Mouse (Mus musculus) embryonic stem cell, embryonic (primary cell): ENCODE measurements at regions not wholly inside any gene's neighbourhood (a gene's known extent, or its start where the extent isn't known, plus 50 kb on each side); places are given as distances from the start of the nearest gene placed in this dataset.

Experiments
- CTCF ChIA-PET, 4 experiments: fragments of 300-600 bp in 2 of 4; fragments of 350-600 bp in 2 of 4; sonication (Branson Sonifier 250); formaldehyde crosslinking; loops; one replicate each; lab custom pipeline; 2022; ENCODE audit warnings: inconsistent platforms in 2 of 4; lab: Charles Lee
- POLR2A ChIA-PET, 4 experiments: fragments of 300-600 bp in 2 of 4; fragments of 350-600 bp in 2 of 4; sonication (Branson Sonifier 250); formaldehyde crosslinking; loops; one replicate each; lab custom pipeline; 2022; ENCODE audit warnings: antibody characterized with exemption in 4 of 4, inconsistent platforms in 1 of 4; lab: Charles Lee

GRCm38 (mm10) chr11:20453786-20454185 lies 89.3 kb upstream of the Sertad2 start:
- ChIA-PET POLR2A (interaction anchor here in 2 of 4 experiments (0.7 to 1.3 kb wide), 5 partner anchors 12 to 178 kb away, joined by 3 to 5 read pairs (median 4); no protein-coding TSS in a partner anchor), CTCF (interaction anchor here in 1 of 4 experiments (0.5 to 1.6 kb wide), 3 partner anchors 15 to 408 kb away, joined by 3 to 4 read pairs (median 3); no protein-coding TSS in a partner anchor)

GRCm38 (mm10) chr11:20455085-20455864 lies 87.8 kb upstream of the Sertad2 start:
- POLR2A ChIA-PET = interaction anchor here in 3 of 4 experiments (0.7 to 4.9 kb wide), 19 partner anchors 8 to 237 kb away, joined by 3 to 59 read pairs (median 4); partner anchors contain the start of gene Slc1a4 (in 2 of the 3)
- CTCF ChIA-PET = interaction anchor here (0.5 to 2.0 kb wide), 54 partner anchors 8 to 1896 kb away, joined by 3 to 16 read pairs (median 4); no protein-coding TSS in a partner anchor

GRCm38 (mm10) chr11:20455865-20456648 lies 87.0 kb upstream of the Sertad2 start:
- CTCF ChIA-PET = interaction anchor here (0.5 to 2.0 kb wide), 12 partner anchors 10 to 1436 kb away, joined by 3 to 13 read pairs (median 4); no protein-coding TSS in a partner anchor
- POLR2A ChIA-PET = interaction anchor here in 3 of 4 experiments (0.9 to 4.9 kb wide), 10 partner anchors 10 to 237 kb away, joined by 3 to 59 read pairs (median 6); no protein-coding TSS in a partner anchor

DNA sequence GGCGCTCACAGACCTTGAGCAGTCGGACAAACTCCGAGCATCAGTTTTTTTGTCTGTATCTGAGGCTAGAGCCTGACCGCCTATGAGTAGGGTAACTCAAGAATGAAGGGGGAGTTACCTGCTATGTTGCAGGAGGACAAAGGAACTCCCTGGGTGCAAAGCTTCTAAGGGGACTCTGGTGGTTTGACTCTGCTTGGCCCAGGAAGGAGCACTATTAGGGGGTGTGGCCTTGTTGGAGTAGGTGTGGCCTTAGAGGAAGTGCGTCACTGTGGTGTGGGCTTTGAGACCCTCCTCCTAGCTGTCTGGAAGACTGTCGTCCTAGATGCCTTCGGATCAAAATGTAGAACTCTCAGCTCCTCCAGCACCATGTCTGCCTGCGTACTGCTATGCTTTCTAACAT lies 83.9 kb upstream of the Sertad2 start:
- ChIA-PET POLR2A (interaction anchor here in 3 of 4 experiments (0.6 to 14.1 kb wide), 31 partner anchors 9 to 282 kb away, joined by 3 to 202 read pairs (median 4); partner anchors contain the start of genes Slc1a4 (in 2 of the 3), Aftph (in 1 of the 3) and Sertad2 (in 1 of the 3)), CTCF (interaction anchor here in 3 of 4 experiments (0.6 to 1.6 kb wide), 3 partner anchors 14 to 242 kb away, joined by 3 to 6 read pairs (median 3); no protein-coding TSS in a partner anchor)

DNA sequence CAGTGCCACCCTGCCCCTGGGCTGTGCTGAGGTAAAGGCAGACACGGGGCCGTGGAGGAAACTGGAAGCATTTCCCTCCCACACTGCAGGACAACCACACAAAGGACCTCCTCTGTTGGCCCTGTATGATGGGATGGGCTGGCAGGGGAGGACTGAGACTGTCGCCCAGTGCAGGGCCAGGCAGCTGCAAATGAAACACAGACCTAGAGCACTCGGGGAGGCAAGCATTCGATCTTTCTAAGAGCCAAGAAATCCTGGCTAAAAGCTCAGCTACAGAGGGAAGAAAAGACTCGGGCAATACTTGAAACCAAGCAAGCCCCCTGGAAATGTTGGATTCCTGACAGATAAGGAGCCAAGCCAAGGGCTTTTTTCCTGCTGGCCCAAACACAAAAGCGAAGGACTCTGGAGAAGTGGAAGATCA lies 82.5 kb upstream of the Sertad2 start:
- ChIA-PET POLR2A (interaction anchor here in 2 of 4 experiments (0.6 to 14.1 kb wide), 14 partner anchors 8 to 472 kb away, joined by 3 to 202 read pairs (median 10); partner anchors contain the start of genes Slc1a4 (in 2 of the 2) and Sertad2 (in 1 of the 2)), CTCF (no interaction called here)

GRCm38 (mm10) chr11:20462076-20462475 lies 81.0 kb upstream of the Sertad2 start:
- CTCF ChIA-PET = interaction anchor here in 2 of 4 experiments (0.7 to 1.5 kb wide), 3 partner anchors 13 to 200 kb away, joined by 3 to 4 read pairs (median 3); no protein-coding TSS in a partner anchor

DNA sequence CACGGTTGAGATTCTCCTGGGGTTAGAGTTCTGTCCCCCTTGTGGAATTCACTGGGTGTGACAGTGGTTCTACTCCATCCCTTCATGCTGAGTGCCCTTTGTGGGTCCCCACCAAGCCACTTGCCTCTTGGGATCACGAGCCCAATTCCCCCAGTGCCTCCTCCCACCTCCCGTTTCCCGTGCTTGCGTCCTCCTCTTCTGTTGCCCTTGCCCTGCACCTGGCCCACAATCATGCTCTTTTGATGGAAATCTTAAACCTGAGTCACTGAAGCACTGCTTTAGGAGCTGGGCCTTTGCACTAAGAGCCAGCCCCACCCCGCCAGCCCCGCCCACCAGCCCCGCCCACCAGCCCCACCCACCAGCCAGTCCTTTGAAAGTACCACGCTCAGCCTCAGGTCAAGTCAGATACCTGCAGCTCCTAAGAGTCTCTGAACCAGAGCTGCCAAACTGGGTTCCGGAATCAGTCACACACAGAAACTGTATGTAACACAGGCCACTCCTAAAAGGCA lies 79.8 kb upstream of the Sertad2 start:
- POLR2A ChIA-PET = interaction anchor here in 3 of 4 experiments (0.5 to 14.1 kb wide), 36 partner anchors 8 to 277 kb away, joined by 3 to 202 read pairs (median 4); partner anchors contain the start of genes Sertad2 (in 2 of the 3) and Slc1a4 (in 1 of the 3)

More at GRCm38 (mm10) chr11:20462076-20462475, 81.0 kb upstream of the Sertad2 start:
- POLR2A ChIA-PET = interaction anchor here in 2 of 4 experiments (1.3 to 14.1 kb wide), 11 partner anchors 7 to 194 kb away, joined by 3 to 202 read pairs (median 15); partner anchors contain the start of gene Sertad2 (in 2 of the 2)

GRCm38 (mm10) chr11:20464564-20464963 lies 78.5 kb upstream of the Sertad2 start:
- POLR2A ChIA-PET = interaction anchor here in 3 of 4 experiments (0.6 to 14.1 kb wide), 19 partner anchors 12 to 744 kb away, joined by 3 to 202 read pairs (median 6); partner anchors contain the start of gene Sertad2 (in 2 of the 3)
- CTCF ChIA-PET = interaction anchor here in 1 of 4 experiments (1.8 kb wide), 1 partner anchor 10 kb away, joined by 8 read pairs; no protein-coding TSS in a partner anchor

More for the DNA sequence above, 79.8 kb upstream of the Sertad2 start:
- CTCF ChIA-PET = interaction anchor here in 2 of 4 experiments (0.6 to 1.8 kb wide), 10 partner anchors 8 to 331 kb away, joined by 3 to 9 read pairs (median 3); no protein-coding TSS in a partner anchor

DNA sequence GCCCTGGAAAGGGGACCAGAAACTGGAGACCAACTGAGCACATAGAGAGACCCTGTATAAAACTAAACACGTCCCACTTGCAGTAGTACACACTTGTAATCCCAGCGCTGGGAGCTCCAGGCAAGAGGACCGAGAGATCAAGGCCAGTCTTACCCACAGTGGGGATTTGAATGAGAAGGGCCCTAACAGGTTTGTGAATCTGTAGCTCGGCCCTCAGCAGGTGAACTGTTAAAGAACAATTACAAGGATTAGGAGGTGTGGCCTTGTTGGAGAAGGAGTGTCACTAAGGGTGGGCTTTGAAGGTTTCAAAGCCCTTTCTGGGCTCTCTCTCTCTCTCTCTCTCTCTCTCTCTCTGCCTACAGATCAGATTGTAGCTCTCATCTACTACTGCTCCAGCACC lies 76.5 kb upstream of the Sertad2 start:
- ChIA-PET CTCF (interaction anchor here (0.5 to 3.3 kb wide), 13 partner anchors 9 to 229 kb away, joined by 3 to 12 read pairs (median 5); no protein-coding TSS in a partner anchor), POLR2A (interaction anchor here (0.5 to 14.1 kb wide), 63 partner anchors 7 to 719 kb away, joined by 3 to 202 read pairs (median 5); partner anchors contain the start of genes Slc1a4 (in 3 of the 4), Actr2 (in 1 of the 4), Rab1a (in 1 of the 4) and Sertad2 (in 1 of the 4))

- ChIA-PET CTCF (interaction anchor here in 2 of 4 experiments (1.2 to 3.3 kb wide), 4 partner anchors 9 to 15 kb away, joined by 4 to 9 read pairs (median 6); no protein-coding TSS in a partner anchor), POLR2A (interaction anchor here in 3 of 4 experiments (0.5 to 14.1 kb wide), 28 partner anchors 8 to 670 kb away, joined by 3 to 202 read pairs (median 5); partner anchors contain the start of genes Cep68 (in 1 of the 3) and Slc1a4 (in 1 of the 3))
Measured at GRCm38 (mm10) chr11:20468319-20469018, 74.6 kb upstream of the Sertad2 start.

- ChIA-PET CTCF (interaction anchor here in 1 of 4 experiments (1.4 to 3.3 kb wide), 2 partner anchors 15 to 16 kb away, joined by 4 to 9 read pairs; no protein-coding TSS in a partner anchor), POLR2A (interaction anchor here in 3 of 4 experiments (0.6 to 14.1 kb wide), 21 partner anchors 7 to 670 kb away, joined by 3 to 202 read pairs (median 6); partner anchors contain the start of gene Slc1a4 (in 1 of the 3))
Measured at GRCm38 (mm10) chr11:20469368-20469767, 73.7 kb upstream of the Sertad2 start.

DNA sequence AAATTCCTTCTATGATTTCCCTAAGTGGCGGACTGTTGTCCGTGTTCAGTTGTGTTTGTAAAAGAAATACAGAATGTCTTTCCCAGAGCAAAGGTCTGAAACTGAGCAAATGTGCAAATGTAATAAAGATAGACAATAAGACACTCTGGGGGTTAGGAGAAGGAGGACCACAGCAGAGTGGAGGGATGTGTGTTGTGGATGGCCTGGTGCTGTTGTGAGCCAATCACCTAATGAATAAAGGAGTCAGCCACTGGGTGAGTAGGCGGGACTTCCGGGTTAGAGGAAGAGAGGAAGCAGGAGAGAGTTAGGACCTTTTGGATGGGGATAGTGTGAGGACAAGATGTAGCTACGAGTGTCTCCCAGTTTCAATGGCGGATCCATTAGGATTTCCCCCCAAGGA lies 72.7 kb upstream of the Sertad2 start:
- ChIA-PET POLR2A (interaction anchor here in 3 of 4 experiments (0.5 to 14.1 kb wide), 21 partner anchors 9 to 596 kb away, joined by 3 to 172 read pairs (median 5); partner anchors contain the start of genes Rab1a (in 1 of the 3) and Slc1a4 (in 1 of the 3)), CTCF (interaction anchor here in 1 of 4 experiments (0.6 kb wide), 1 partner anchor 107 kb away, joined by 3 read pairs; no protein-coding TSS in a partner anchor)

DNA sequence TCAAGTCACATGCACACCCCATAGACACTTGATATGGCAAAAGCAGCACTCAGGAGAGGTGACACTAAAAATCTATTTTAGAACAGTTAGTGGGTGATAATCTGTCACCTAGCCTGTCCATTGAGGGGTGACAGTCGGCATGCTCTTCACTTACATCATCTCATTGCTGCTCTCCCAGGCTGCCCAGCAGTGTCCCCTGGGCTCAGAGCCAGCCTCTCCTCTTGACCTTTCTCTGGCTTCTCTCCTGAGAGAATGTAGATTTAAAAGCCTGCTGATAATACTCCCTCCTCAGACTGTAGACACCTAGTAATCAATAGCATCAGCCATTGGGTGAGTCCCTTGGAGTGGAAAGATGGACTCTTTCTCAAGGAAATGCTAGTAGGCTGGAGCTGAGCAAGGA lies 70.7 kb upstream of the Sertad2 start:
- ChIA-PET CTCF (no interaction called here), POLR2A (interaction anchor here in 2 of 4 experiments (1.0 to 7.8 kb wide), 7 partner anchors 9 to 271 kb away, joined by 3 to 59 read pairs (median 5); partner anchors contain the start of gene Rab1a (in 1 of the 2))

- POLR2A ChIA-PET = interaction anchor here (0.7 to 8.8 kb wide), 34 partner anchors 9 to 226 kb away, joined by 3 to 202 read pairs (median 5); partner anchors contain the start of genes Sertad2 (in 3 of the 4), Slc1a4 (in 2 of the 4) and Cep68 (in 1 of the 4)
- CTCF ChIA-PET = interaction anchor here in 3 of 4 experiments (0.6 to 4.1 kb wide), 5 partner anchors 9 to 193 kb away, joined by 3 to 13 read pairs (median 5); no protein-coding TSS in a partner anchor
Measured at GRCm38 (mm10) chr11:20475629-20476028, 67.4 kb upstream of the Sertad2 start.

DNA sequence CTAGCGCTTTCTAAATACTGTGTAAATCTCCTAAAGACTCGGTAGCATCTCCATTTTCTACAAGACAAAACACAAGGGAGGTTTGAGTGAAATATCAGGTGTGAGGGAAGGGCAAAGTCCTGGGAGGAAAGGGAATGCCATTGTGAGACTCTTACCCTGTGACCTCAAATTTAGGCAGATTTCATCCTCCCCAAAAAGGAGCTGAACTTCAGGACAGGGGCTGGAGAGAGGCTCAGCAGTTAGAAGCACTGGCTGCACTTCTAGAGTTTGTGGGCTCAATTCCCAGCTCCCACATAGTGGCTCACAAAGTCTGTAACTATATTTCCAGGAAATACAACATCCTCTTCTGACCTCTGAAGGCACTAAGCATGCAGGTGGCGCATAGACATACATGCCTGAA lies 66.6 kb upstream of the Sertad2 start:
- ChIA-PET POLR2A (interaction anchor here (0.7 to 8.8 kb wide), 40 partner anchors 8 to 417 kb away, joined by 3 to 202 read pairs (median 6); partner anchors contain the start of genes Sertad2 (in 2 of the 4), Slc1a4 (in 2 of the 4) and Cep68 (in 1 of the 4)), CTCF (interaction anchor here (0.6 to 4.1 kb wide), 9 partner anchors 9 to 344 kb away, joined by 3 to 13 read pairs (median 5); no protein-coding TSS in a partner anchor)
